Mouse (Mus musculus): ENCODE results near the gene Ccnf. TPM values are rescaled to one million over a fixed set of nuclear protein-coding genes. Genes with fewer than 3 reads are reported as not detected.
A peak's percentile ranks its signal among the peaks of the same experiment; 100 is the strongest.

Gene Ccnf
- total and polyA plus RNA-seq, 3 experiments, result 34.5 to 73.9 TPM; not detected in 1

DNA sequence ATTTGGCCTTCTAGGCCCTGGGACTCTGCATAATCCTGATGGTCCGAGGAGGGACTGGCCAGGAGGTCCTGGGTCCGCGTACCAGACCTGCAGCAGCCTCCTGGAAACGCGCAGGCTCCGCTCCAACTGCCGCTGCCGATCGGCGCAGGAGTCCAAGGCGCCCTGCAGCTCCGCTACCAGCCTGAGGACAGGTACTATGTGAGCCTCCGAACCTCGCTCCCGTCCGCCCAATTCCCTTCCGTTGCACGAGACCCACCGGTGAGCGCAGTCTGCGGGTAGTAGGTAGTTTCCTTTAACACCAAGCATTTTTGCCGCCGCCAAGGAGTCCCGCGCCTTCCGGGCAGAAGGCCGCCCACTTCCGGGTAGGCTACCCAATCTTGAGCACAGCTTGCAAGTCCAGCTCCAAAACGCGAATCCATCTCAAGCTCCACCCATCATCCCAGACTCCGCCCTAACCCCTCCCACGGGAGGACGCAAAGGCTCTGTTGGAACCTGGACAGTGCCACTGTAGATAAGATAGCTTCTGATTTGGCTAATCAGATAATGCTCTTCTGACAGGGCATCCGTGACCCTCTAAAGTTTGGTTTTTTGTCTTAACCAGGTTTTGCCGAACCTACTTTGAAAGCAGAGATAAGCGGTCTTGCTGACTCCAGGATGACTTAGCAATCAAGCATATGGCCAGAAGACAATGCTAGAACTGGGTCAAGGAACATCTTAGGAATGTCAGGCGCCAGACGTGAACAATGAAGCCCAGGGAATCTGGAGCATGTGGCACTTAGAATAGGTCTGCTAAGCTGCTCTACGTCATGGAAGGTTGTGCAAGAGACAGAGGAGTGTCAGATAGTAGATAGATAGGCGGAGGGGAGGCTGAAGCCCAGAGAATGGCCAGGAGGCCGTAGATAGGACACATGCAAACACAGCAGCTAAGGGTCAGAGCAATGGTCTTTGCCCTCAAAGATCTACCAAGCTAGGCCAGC is 30.6 kb downstream of the Ccnf start, which contains the start of gene Tedc2:
Gene Tedc2, minus strand, starts transcription at position 417 of the 977 bp plus-strand sequence.
- Histone ChIP-seq H3K27ac (ENCODE audit: control insufficient read depth, low read depth, low read length) (peak within 1 kb of the TSS; percentile 91), H3K4me3 (ENCODE audit: control insufficient read depth in 1 of 2, insufficient read depth in 1 of 2, low read depth in 2 of 2, low read length in 2 of 2) (peak within 1 kb of the TSS; percentile 80 to 94), H3K36me3 (ENCODE audit: control insufficient read depth in 1 of 2, insufficient read depth in 2 of 2, low read length in 2 of 2) (peaks cover 7% of the 10 kb centered on the region in 2 experiments; a peak in 3 of 4 replicates), H3K4me1 (ENCODE audit: control insufficient read depth in 1 of 2, insufficient read depth in 2 of 2, low read length in 2 of 2) (peaks cover 3 to 14% of the 10 kb centered on the region in 2 experiments; a peak in 3 of 4 replicates), H3K9ac (ENCODE audit: control insufficient read depth, low read depth, low read length, poor library complexity, severe bottlenecking) (peak within 1 kb of the TSS; percentile 88), H3K9me3 (replicated peaks; ENCODE audit: insufficient read depth, low read length) (no peaks in the 10 kb centered on the region), H3K79me2 (ENCODE audit: control insufficient read depth, insufficient read depth, low read length, poor library complexity) (peaks cover 18% of the 10 kb centered on the region), H3K27me3 (ENCODE audit: control insufficient read depth in 1 of 2, insufficient read depth in 2 of 2, low read length in 2 of 2) (no peaks in the 10 kb centered on the region)
- DNase-seq (ENCODE audit: low read depth, low spot score), result peak; percentile 97
- TF ChIP-seq NELFE (IDR thresholded peaks at IDR 0.05; ENCODE audit: low read depth, low read length) (peak; percentile 91), MXI1 (IDR thresholded peaks at IDR 0.05; ENCODE audit: low read depth, low read length) (peak; percentile 75), MAX (IDR thresholded peaks at IDR 0.05; ENCODE audit: low read length) (peak; percentile 55), MYB (IDR thresholded peaks at IDR 0.05; ENCODE audit: low read depth, low read length) (peak; percentile 22; the same call in 1 of the 2 replicates), ZNF384 (IDR thresholded peaks at IDR 0.05; ENCODE audit: low read depth, low read length) (no peak), NRF1 (IDR thresholded peaks at IDR 0.05; ENCODE audit: insufficient read depth, low read depth, low read length, poor library complexity, severe bottlenecking) (no peak), USF2 (IDR thresholded peaks at IDR 0.05; ENCODE audit: borderline replicate concordance in 1 of 2, insufficient read depth in 1 of 2, low read depth in 1 of 2, low read length in 2 of 2) (no peak), MYC (IDR thresholded peaks at IDR 0.05; ENCODE audit: low read depth, low read length) (0 out of 2 replicates have a peak, but pooled peaks have one; percentile 45), SIN3A (IDR thresholded peaks at IDR 0.05; ENCODE audit: low read length) (peak; percentile 85), ZKSCAN1 (IDR thresholded peaks at IDR 0.05; ENCODE audit: low read depth, low read length) (0 out of 2 replicates have a peak, but pooled peaks have one; percentile 53), EP300 (IDR thresholded peaks at IDR 0.05; ENCODE audit: low read depth in 1 of 2, low read length in 2 of 2) (peak; percentile 53 to 57), USF1 (IDR thresholded peaks at IDR 0.05; ENCODE audit: low read depth, low read length) (no peak), UBTF (IDR thresholded peaks at IDR 0.05; ENCODE audit: borderline replicate concordance, insufficient read depth, low read depth, low read length) (no peak), POLR2AphosphoS5 (IDR thresholded peaks at IDR 0.05; ENCODE audit: borderline replicate concordance, low read depth, low read length) (peak; percentile 84; the same call in 1 of the 2 replicates), HCFC1 (IDR thresholded peaks at IDR 0.05; ENCODE audit: low read depth, low read length) (peak; percentile 78), ETS1 (IDR thresholded peaks at IDR 0.05; ENCODE audit: low read depth, low read length) (peak; percentile 76), POLR2AphosphoS2 (IDR thresholded peaks at IDR 0.05; ENCODE audit: low read length) (peak; percentile 62), ZC3H11A (IDR thresholded peaks at IDR 0.05; ENCODE audit: low read depth, low read length) (no peak), RCOR1 (IDR thresholded peaks at IDR 0.05; ENCODE audit: low read depth, low read length) (peak; percentile 21; the same call in 1 of the 2 replicates), TAL1 (IDR thresholded peaks at IDR 0.05; ENCODE audit: low read length) (no peak), MEF2A (IDR thresholded peaks at IDR 0.05; ENCODE audit: extremely low read depth, insufficient replicate concordance, low read depth, low read length, poor library complexity, severe bottlenecking) (no peak), POLR2A (IDR thresholded peaks at IDR 0.05; ENCODE audit: control insufficient read depth in 1 of 2, insufficient read depth in 1 of 2, low read depth in 1 of 2, low read length in 2 of 2, poor library complexity in 1 of 2) (peak; percentile 49 to 85), ZMIZ1 (IDR thresholded peaks at IDR 0.05; ENCODE audit: low read depth, low read length) (peak; percentile 46), GABPA (IDR thresholded peaks at IDR 0.05; ENCODE audit: low read depth, low read length) (peak; percentile 97), CHD1 (IDR thresholded peaks at IDR 0.05; ENCODE audit: low read depth, low read length) (no peak), SMC3 (IDR thresholded peaks at IDR 0.05; ENCODE audit: low read depth, low read length) (no peak), JUND (IDR thresholded peaks at IDR 0.05; ENCODE audit: low read depth, low read length) (no peak), RAD21 (IDR thresholded peaks at IDR 0.05; ENCODE audit: low read depth, low read length) (no peak), E2F4 (IDR thresholded peaks at IDR 0.05; ENCODE audit: borderline replicate concordance, low read depth, low read length) (peak; percentile 88; the same call in 1 of the 2 replicates), TBP (IDR thresholded peaks at IDR 0.05; ENCODE audit: low read depth, low read length) (peak; percentile 47; the same call in 1 of the 2 replicates), CTCF (IDR thresholded peaks at IDR 0.05 in 2 of 3, conservative IDR thresholded peaks at IDR 0.05 in 1 of 3; ENCODE audit: control insufficient read depth in 1 of 3, insufficient read depth in 1 of 3, low read depth in 2 of 3, low read length in 3 of 3, poor library complexity in 1 of 3, severe bottlenecking in 1 of 3) (no peak), MAFK (IDR thresholded peaks at IDR 0.05; ENCODE audit: borderline replicate concordance, low read depth, low read length) (no peak; the same call in none of the 2 replicates), MAZ (IDR thresholded peaks at IDR 0.05; ENCODE audit: low read depth, low read length) (0 out of 2 replicates have a peak, but pooled peaks have one; percentile 42), ELF1 (IDR thresholded peaks at IDR 0.05; ENCODE audit: low read depth, low read length) (peak; percentile 93)
